Mouse (Mus musculus) gastrocnemius, adult 18-20 months (tissue): Measurements from ENCODE around the gene Edn1. TPM values are rescaled to one million over a fixed set of nuclear protein-coding genes. Genes with fewer than 3 reads are reported as not detected.

Experiments used
- DNase-seq: peaks from one replicate; pipeline ENCODE4 v3.0.0; 2021; ENCODE audit warnings: low spot score
- total RNA-seq, 2 experiments: library from RNA; stranded (reverse); gene quantifications; 2 replicates each; pipeline ENCODE4 v1.2.3; 2021

Edn1 gene
- total RNA-seq, 2 experiments from 2014 or later, result 1.4 to 1.8 TPM

- DNase-seq, result no peak
Measured at GRCm38 (mm10) chr13:42315628-42316027, 14.4 kb downstream of the Edn1 start.

GRCm38 (mm10) chr13:42317808-42318207, 16.5 kb downstream of the Edn1 start:
- no peak for DNase-seq

- DNase-seq, result no peak
Measured at GRCm38 (mm10) chr13:42328576-42328975, 27.3 kb downstream of the Edn1 start.

GRCm38 (mm10) chr13:42331104-42331503, 29.8 kb downstream of the Edn1 start:
- no peak for DNase-seq

- DNase-seq, result no peak
Measured at GRCm38 (mm10) chr13:42334981-42335380, 33.7 kb downstream of the Edn1 start.

- no peak for DNase-seq
Measured at GRCm38 (mm10) chr13:42336414-42336813, 35.1 kb downstream of the Edn1 start.

- no peak for DNase-seq
Measured at GRCm38 (mm10) chr13:42337072-42337471, 35.8 kb downstream of the Edn1 start.

- no peak for DNase-seq
Measured at GRCm38 (mm10) chr13:42339466-42339865, 38.2 kb downstream of the Edn1 start.

- DNase-seq, result no peak
Measured at GRCm38 (mm10) chr13:42341871-42342532, 40.7 kb downstream of the Edn1 start.

GRCm38 (mm10) chr13:42345439-42345838, 44.2 kb downstream of the Edn1 start:
- DNase-seq, result no peak

GRCm38 (mm10) chr13:42346414-42346813, 45.1 kb downstream of the Edn1 start:
- DNase-seq, result no peak

GRCm38 (mm10) chr13:42351675-42352074, 50.4 kb downstream of the Edn1 start:
- no peak for DNase-seq

Other genes starting within 250 kb of the Edn1 start
- gene Hivep1, start 249.5 kb upstream of the Edn1 start, total RNA-seq, result 10 to 100 TPM; 13.0 to 14.9 TPM